Mouse (Mus musculus) naive thymus-derived CD4-positive, alpha-beta T cell, adult 5 months (primary cell): ENCODE measurements around the gene Zscan4f. TPM values are rescaled to one million over a fixed set of nuclear protein-coding genes. Genes with fewer than 3 reads are reported as not detected.

Experiments
- polyA plus RNA-seq: library from polyadenylated mRNA; unstranded; fragments of 100-300 nt; shearing (Covaris generic); gene quantifications from one replicate; pipeline ENCODE4 v1.2.1, GENCODE M21; 2017

The Zscan4f gene
- polyA plus RNA-seq: not detected

GRCm38 (mm10) chr7:11397615-11398014 lies at the start of gene Zscan4f:
TSS of gene Zscan4f (plus strand) at chr7:11397915.

Other genes with a start within 250 kb of the Zscan4f start
- gene Zscan4d, start 231.8 kb upstream of the Zscan4f start, polyA plus RNA-seq: not detected
- not detected for gene Zscan4e, start 87.2 kb upstream of the Zscan4f start, polyA plus RNA-seq
- not detected for gene Zscan4-ps2, start 116.4 kb downstream of the Zscan4f start, polyA plus RNA-seq
- gene Zscan4-ps3, start 211.4 kb downstream of the Zscan4f start, polyA plus RNA-seq: not detected